Mouse (Mus musculus): ENCODE results near the gene Vmn1r199.

GRCm38 (mm10) chr13:22387050-22387449 lies 7.4 kb downstream of the Vmn1r199 start:
- TF ChIP-seq POLR2A (IDR thresholded peaks at IDR 0.05; ENCODE audit: extremely low read depth, insufficient read depth, low read length): no peak
- TF ChIP-seq CTCF (IDR thresholded peaks at IDR 0.05; ENCODE audit: extremely low read depth, insufficient read depth, low read length): no peak
